Mouse (Mus musculus) liver, embryonic 12.5 days (tissue): ENCODE results near the gene Poc1a. TPM values are rescaled to one million over a fixed set of nuclear protein-coding genes. Genes with fewer than 3 reads are reported as not detected.

ENCODE experiments used
- ATAC-seq: fragments of 200-750 bp; cut with Nextera tagmentation; 2 replicates; pipeline ENCODE4 v1.8.0; 2017; ENCODE audit warnings: moderate number of reproducible peaks, mild to moderate bottlenecking, moderate library complexity
- H3K27ac ChIP-seq: fragments of 300-500 bp; sonication (generic); 2 replicates; pipeline ENCODE4 v1.5.1; 2016; ENCODE audit warnings: mild to moderate bottlenecking
- H3K27me3 ChIP-seq: fragments of 300-500 bp; sonication (generic); replicated peaks from 2 replicates; pipeline ENCODE4 v1.6.1; 2016; ENCODE audit warnings: mild to moderate bottlenecking, moderate library complexity
- H3K36me3 ChIP-seq: fragments of 300-500 bp; sonication (generic); 2 replicates; pipeline ENCODE4 v1.6.1; 2016; ENCODE audit warnings: mild to moderate bottlenecking, moderate library complexity
- H3K4me1 ChIP-seq: fragments of 300-500 bp; sonication (generic); 2 replicates; pipeline ENCODE4 v1.6.1; 2016
- H3K4me2 ChIP-seq: fragments of 300-500 bp; sonication (generic); 2 replicates; pipeline ENCODE4 v1.6.1; 2016; ENCODE audit warnings: mild to moderate bottlenecking, moderate library complexity
- H3K4me3 ChIP-seq: fragments of 300-500 bp; sonication (generic); 2 replicates; pipeline ENCODE4 v1.5.1; 2016; ENCODE audit warnings: mild to moderate bottlenecking, moderate library complexity
- H3K9ac ChIP-seq: fragments of 300-500 bp; sonication (generic); 2 replicates; pipeline ENCODE4 v1.6.1; 2016; ENCODE audit warnings: mild to moderate bottlenecking, moderate library complexity
- H3K9me3 ChIP-seq: fragments of 300-500 bp; sonication (generic); replicated peaks from 2 replicates; pipeline ENCODE4 v1.6.1; 2016; ENCODE audit warnings: mild to moderate bottlenecking, moderate library complexity
- WGBS: fragments of 180-500 bp; shearing (Covaris S2); methylation state at CpG from one replicate; pipeline ENCODE4 v1.1.7; 2016; ENCODE audit not compliant: insufficient replicate concordance; 5-methylcytosine and 5-hydroxymethylcytosine counted together
- polyA plus RNA-seq: library from polyadenylated mRNA; unstranded; fragments of >200 nt; fragmentation: Nextera tagmentation; extraction: Ambion mirVana; gene quantifications from 2 replicates; pipeline ENCODE4 v1.2.1, GENCODE M21; 2016

Poc1a gene
- polyA plus RNA-seq = 28.8 and 29.0 TPM in 2 replicates

GRCm38 (mm10) chr9:106280808-106281544 lies at the start of gene Poc1a:
TSS of gene Poc1a (plus strand) at chr9:106281061.
- WGBS = under 1% methylated on average over 47 of the region's 47 CpGs

GRCm38 (mm10) chr9:106231220-106231619 lies 49.6 kb upstream of the Poc1a start:
- 51% methylated on average over 7 of the region's 7 CpGs for WGBS
- H3K9ac ChIP-seq = no peak overlapping the region
- no peak overlapping the region for H3K27ac ChIP-seq
- no peak overlapping the region for H3K4me2 ChIP-seq
- peaks cover 37% of the 10 kb centered on the region for H3K36me3 ChIP-seq
- H3K4me3 ChIP-seq = no peak overlapping the region
- no peaks in the 10 kb centered on the region for H3K9me3 ChIP-seq
- H3K27me3 ChIP-seq = peaks cover 16% of the 10 kb centered on the region
- ATAC-seq = no peak
- peaks cover 19% of the 10 kb centered on the region for H3K4me1 ChIP-seq

More at GRCm38 (mm10) chr9:106280808-106281544, at the start of gene Poc1a:
- Histone ChIP-seq H3K9me3 (no peaks in the 10 kb centered on the region), H3K4me1 (peaks cover 26% of the 10 kb centered on the region), H3K9ac (peak within 1 kb of the TSS; percentile 89), H3K27me3 (no peaks in the 10 kb centered on the region), H3K4me2 (peak within 1 kb of the TSS; percentile 91), H3K4me3 (peak within 1 kb of the TSS; percentile 85), H3K36me3 (peaks cover 30% of the 10 kb centered on the region), H3K27ac (peak within 1 kb of the TSS; percentile 74)
- ATAC-seq = peak; percentile 97

DNA sequence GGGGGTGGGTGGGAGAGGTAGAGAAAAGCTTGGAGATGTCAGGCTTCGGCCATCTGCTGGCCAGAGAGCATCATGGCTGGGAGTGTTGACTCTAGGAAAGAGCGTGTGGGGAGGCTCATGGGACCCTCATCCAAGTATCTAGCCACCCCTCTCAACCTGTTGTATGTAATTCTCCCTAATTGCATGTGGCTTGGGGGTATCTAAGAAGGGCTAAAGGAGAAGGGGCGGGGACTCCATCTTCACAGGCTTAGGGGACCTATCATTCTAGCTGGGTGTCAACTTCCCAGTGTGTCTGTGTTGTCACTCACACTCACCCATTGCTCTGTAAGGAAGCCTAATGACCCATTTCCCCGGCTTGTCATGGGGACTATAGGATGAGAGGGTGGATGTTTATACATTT lies 49.0 kb upstream of the Poc1a start:
- Histone ChIP-seq H3K4me1 (peaks cover 15% of the 10 kb centered on the region), H3K9ac (no peak overlapping the region), H3K9me3 (no peaks in the 10 kb centered on the region), H3K27me3 (peaks cover 10% of the 10 kb centered on the region), H3K4me2 (no peak overlapping the region), H3K27ac (no peak overlapping the region), H3K4me3 (no peak overlapping the region), H3K36me3 (peaks cover 43% of the 10 kb centered on the region)
- no peak for ATAC-seq
- WGBS = 56% methylated on average over 4 of the region's 4 CpGs

GRCm38 (mm10) chr9:106232956-106233355 lies 47.9 kb upstream of the Poc1a start:
- WGBS = 81% methylated on average over 3 of the region's 3 CpGs
- Histone ChIP-seq H3K27ac (no peak overlapping the region), H3K4me1 (peaks cover 4% of the 10 kb centered on the region; the same call in 1 of the 2 replicates), H3K27me3 (0 out of 2 replicates have a peak, but pooled peaks cover 3% of the 10 kb centered on the region), H3K4me2 (no peak overlapping the region), H3K4me3 (no peak overlapping the region), H3K9me3 (no peaks in the 10 kb centered on the region), H3K36me3 (peaks cover 54% of the 10 kb centered on the region), H3K9ac (no peak overlapping the region)
- no peak for ATAC-seq

GRCm38 (mm10) chr9:106233953-106234352 lies 46.9 kb upstream of the Poc1a start:
- no peak for ATAC-seq
- Histone ChIP-seq H3K36me3 (peaks cover 64% of the 10 kb centered on the region), H3K27me3 (0 out of 2 replicates have a peak, but pooled peaks cover 3% of the 10 kb centered on the region), H3K4me3 (no peak overlapping the region), H3K4me2 (no peak overlapping the region), H3K27ac (no peak overlapping the region), H3K9me3 (no peaks in the 10 kb centered on the region), H3K4me1 (no peaks in the 10 kb centered on the region), H3K9ac (no peak overlapping the region)
- WGBS = 81% methylated on average over 6 of the region's 6 CpGs

DNA sequence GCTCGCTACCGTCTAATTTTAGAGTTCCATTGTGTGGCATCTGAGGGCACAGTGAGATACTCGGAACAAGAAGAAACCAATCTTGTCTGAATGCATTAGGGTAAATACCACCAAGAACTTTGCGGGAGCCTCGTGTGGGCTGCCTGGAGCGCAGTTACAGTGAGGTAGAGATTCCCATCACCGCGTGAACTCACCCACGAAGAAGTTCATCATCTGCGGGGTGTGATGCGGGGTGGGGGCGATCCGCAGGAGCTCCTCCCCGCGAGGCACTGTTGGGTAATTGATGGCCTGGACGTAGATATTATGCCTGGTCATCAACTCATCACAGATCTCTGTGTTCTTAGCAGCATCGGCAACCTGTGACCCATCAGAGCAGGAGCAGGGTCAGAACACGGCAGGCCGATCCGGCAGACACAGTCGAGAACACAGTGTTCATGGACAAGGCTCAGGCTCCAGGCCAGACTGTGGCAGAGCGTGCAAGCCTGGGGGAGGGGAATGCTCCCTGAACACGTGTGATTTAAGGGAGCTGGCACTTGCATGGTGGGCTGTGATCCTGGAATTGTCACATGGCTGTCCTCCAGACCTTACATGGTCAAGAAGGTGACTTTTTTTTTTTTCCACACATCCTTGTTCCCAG lies 45.5 kb upstream of the Poc1a start:
- Histone ChIP-seq H3K4me1 (no peaks in the 10 kb centered on the region), H3K4me2 (no peak overlapping the region), H3K4me3 (no peak overlapping the region), H3K9ac (no peak overlapping the region), H3K9me3 (no peaks in the 10 kb centered on the region), H3K36me3 (peaks cover 77% of the 10 kb centered on the region), H3K27me3 (no peaks in the 10 kb centered on the region), H3K27ac (no peak overlapping the region)
- 81% methylated on average over 23 of the region's 23 CpGs for WGBS
- ATAC-seq = no peak

DNA sequence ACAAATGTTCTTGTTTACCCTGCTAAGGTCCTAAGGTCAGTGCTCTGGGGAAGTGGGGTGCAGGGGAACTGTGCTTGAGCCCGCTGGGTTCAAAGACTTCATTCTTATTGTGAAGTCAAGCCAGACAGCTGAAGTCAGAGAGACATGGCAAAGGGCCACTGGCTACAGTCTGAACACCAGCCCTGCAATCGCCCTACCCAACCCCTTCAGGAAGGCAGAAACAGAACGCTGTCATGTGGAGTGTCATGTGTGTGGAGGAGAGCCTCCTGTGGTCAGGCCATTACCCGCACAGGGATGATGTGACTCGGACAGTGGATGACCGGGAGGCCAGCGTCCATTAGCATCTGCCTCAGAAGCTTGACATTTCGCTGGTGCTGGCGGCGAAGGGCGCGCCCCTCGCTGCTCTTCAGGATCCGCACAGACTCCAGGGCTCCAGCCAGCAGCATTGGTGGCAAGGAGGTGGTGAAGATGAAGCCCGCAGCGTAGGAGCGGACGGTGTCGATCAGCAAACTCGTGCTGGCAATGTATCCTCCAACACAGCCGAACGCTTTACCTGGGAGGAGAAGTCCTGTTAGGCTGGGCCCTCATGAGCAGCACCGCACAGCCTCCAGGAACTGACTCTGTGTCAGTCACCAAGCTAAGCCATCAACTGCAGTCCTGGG lies 44.6 kb upstream of the Poc1a start:
- Histone ChIP-seq H3K4me2 (no peak overlapping the region), H3K27me3 (no peaks in the 10 kb centered on the region), H3K27ac (no peak overlapping the region), H3K36me3 (peaks cover 87% of the 10 kb centered on the region), H3K9ac (no peak overlapping the region), H3K4me1 (no peaks in the 10 kb centered on the region), H3K4me3 (no peak overlapping the region), H3K9me3 (no peaks in the 10 kb centered on the region)
- 84% methylated on average over 23 of the region's 23 CpGs for WGBS
- no peak for ATAC-seq

GRCm38 (mm10) chr9:106236818-106237211 lies 44.0 kb upstream of the Poc1a start:
- Histone ChIP-seq H3K36me3 (peaks cover 92% of the 10 kb centered on the region), H3K9ac (no peak overlapping the region), H3K27ac (no peak overlapping the region), H3K27me3 (no peaks in the 10 kb centered on the region), H3K4me2 (no peak overlapping the region), H3K9me3 (no peaks in the 10 kb centered on the region), H3K4me1 (no peaks in the 10 kb centered on the region), H3K4me3 (no peak overlapping the region)
- no peak for ATAC-seq
- 79% methylated on average over 3 of the region's 3 CpGs for WGBS

DNA sequence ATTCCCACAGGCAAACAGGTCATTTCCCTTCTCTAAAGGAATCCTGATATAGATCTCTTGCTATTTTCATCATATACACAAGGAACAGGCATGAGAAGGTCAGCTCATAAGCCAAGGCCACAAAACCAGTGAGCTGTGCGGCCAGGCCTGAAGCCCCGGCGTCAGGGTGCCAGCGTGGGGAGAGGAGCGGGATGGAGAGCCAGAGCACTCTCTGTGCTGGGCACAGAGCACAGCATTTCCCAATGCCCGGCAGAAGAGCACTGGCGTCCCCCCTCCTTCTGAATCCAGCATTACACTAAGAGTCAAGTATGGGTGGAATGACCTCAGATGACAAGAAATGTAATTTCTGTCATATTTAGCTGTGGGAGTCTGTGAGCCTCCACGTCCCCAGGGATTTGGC lies 43.5 kb upstream of the Poc1a start:
- H3K27me3 ChIP-seq = no peaks in the 10 kb centered on the region
- peaks cover 97% of the 10 kb centered on the region for H3K36me3 ChIP-seq
- WGBS = 81% methylated on average over 8 of the region's 8 CpGs
- no peak overlapping the region for H3K4me2 ChIP-seq
- no peak overlapping the region for H3K27ac ChIP-seq
- H3K9ac ChIP-seq = no peak overlapping the region
- no peak overlapping the region for H3K4me3 ChIP-seq
- no peaks in the 10 kb centered on the region for H3K4me1 ChIP-seq
- ATAC-seq = no peak
- no peaks in the 10 kb centered on the region for H3K9me3 ChIP-seq

DNA sequence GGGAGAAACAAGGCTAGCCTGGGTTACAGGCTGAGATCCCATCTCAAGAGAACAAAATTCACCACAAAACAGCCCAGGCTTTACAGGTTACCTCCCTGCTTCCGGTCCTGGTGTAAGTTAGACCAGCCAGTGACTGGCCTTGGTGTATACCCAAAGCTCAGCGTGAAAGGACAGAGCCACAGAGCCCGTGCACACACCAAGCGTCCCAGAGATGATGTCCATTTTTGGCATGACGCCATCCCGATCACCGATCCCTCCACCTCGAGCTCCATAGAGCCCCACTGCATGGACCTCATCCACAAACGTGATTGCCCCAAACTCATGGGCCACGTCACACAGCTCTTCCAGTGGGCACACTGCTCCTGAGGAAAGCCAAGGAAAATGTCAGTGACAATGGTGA lies 43.0 kb upstream of the Poc1a start:
- WGBS = 82% methylated on average over 10 of the region's 10 CpGs
- no peak overlapping the region for H3K9ac ChIP-seq
- H3K4me1 ChIP-seq = no peaks in the 10 kb centered on the region
- no peak for ATAC-seq
- H3K9me3 ChIP-seq = no peaks in the 10 kb centered on the region
- H3K27ac ChIP-seq = no peak overlapping the region
- H3K36me3 ChIP-seq = peaks cover 97% of the 10 kb centered on the region
- no peak overlapping the region for H3K4me3 ChIP-seq
- no peak overlapping the region for H3K4me2 ChIP-seq
- H3K27me3 ChIP-seq = no peaks in the 10 kb centered on the region

DNA sequence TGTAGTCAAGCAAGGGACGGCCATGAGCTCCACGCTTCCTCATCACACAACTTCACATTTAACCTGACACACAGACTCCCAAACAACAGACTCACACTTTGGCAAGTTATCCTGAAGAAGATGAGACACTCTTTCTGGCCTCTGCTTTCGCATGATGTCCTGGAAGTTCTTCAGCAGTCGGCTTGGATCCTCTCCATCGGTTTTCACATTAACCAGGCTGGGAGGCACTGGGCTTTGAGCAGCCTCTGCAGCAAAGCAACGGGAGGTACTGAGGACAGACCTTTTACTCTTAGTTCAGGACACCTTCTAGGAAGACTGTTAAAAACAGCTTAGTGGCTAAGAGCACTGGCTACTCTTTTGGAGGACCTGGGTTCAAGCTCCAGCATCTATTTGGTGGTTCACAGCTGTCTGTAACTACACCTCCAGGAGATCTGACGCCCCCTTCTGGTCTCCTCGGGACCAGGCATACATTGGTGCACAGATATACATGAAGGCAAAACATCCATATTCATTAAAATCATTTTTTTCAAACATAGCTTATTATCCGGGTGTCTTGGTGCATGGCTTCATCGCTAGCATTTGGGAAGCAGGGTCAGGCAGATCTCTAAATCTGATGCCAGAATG lies 39.2 kb upstream of the Poc1a start:
- WGBS = 75% methylated on average over 10 of the region's 10 CpGs
- Histone ChIP-seq H3K9me3 (no peaks in the 10 kb centered on the region), H3K4me3 (no peak overlapping the region), H3K4me2 (no peak overlapping the region), H3K27me3 (no peaks in the 10 kb centered on the region), H3K9ac (no peak overlapping the region), H3K36me3 (peaks cover 74% of the 10 kb centered on the region), H3K27ac (no peak overlapping the region), H3K4me1 (peaks cover 14% of the 10 kb centered on the region)
- ATAC-seq = no peak
